Mouse (Mus musculus) stomach, embryonic 16.5 days (tissue): ENCODE data around the gene Chst1. TPM values are rescaled to one million over a fixed set of nuclear protein-coding genes. Genes with fewer than 3 reads are reported as not detected.

Source experiments
- ATAC-seq: fragments of 200-750 bp; cut with Nextera tagmentation; 2 replicates; pipeline ENCODE4 v1.8.0; 2017; ENCODE audit warnings: moderate number of reproducible peaks, moderate TSS enrichment; ENCODE audit not compliant: insufficient read depth, low FRiP score
- H3K27ac ChIP-seq: fragments of 300-500 bp; sonication (generic); 2 replicates; pipeline ENCODE4 v1.5.1; 2014; ENCODE audit warnings: low read length
- H3K27me3 ChIP-seq: fragments of 300-500 bp; sonication (generic); 2 replicates; pipeline ENCODE4 v1.6.1; 2014; ENCODE audit warnings: low read length, control low read depth, mixed read lengths; ENCODE audit not compliant: control insufficient read depth, insufficient read depth
- H3K36me3 ChIP-seq: fragments of 300-500 bp; sonication (generic); 2 replicates; pipeline ENCODE4 v1.6.1; 2014; ENCODE audit warnings: low read length; ENCODE audit not compliant: control insufficient read depth, insufficient read depth
- H3K4me1 ChIP-seq: fragments of 300-500 bp; sonication (generic); 2 replicates; pipeline ENCODE4 v1.6.1; 2014; ENCODE audit warnings: low read length, control low read depth, mixed read lengths; ENCODE audit not compliant: control insufficient read depth, insufficient read depth
- H3K4me2 ChIP-seq: fragments of 300-500 bp; sonication (generic); 2 replicates; pipeline ENCODE4 v1.6.1; 2014; ENCODE audit warnings: low read depth, low read length, mixed read lengths
- H3K4me3 ChIP-seq: fragments of 300-500 bp; sonication (generic); replicated peaks from 2 replicates; pipeline ENCODE4 v1.5.1; 2014; ENCODE audit warnings: mild to moderate bottlenecking, low read length
- H3K9ac ChIP-seq: fragments of 300-500 bp; sonication (generic); 2 replicates; pipeline ENCODE4 v1.6.1; 2014; ENCODE audit warnings: low read length
- H3K9me3 ChIP-seq: fragments of 300-500 bp; sonication (generic); replicated peaks from 2 replicates; pipeline ENCODE4 v1.6.1; 2016; ENCODE audit warnings: low read length, control low read depth; ENCODE audit not compliant: control insufficient read depth
- WGBS: fragments of 180-500 bp; shearing (Covaris S2); extraction: QIAGEN DNeasy Blood & Tissue Kit; methylation state at CpG from one replicate; pipeline ENCODE4 v1.1.7; 2014; 5-methylcytosine and 5-hydroxymethylcytosine counted together
- polyA plus RNA-seq: library from polyadenylated mRNA; unstranded; fragments of >200 nt; fragmentation: Nextera tagmentation; extraction: Ambion mirVana; gene quantifications from 2 replicates; pipeline ENCODE4 v1.2.1, GENCODE M21; 2015

Chst1 gene
- polyA plus RNA-seq, 1 experiment from 2014 or later, result 5.1 TPM

GRCm38 (mm10) chr2:92607153-92607552 lies 7.6 kb downstream of the Chst1 start:
- H3K9ac ChIP-seq, result no peak overlapping the region
- no peaks in the 10 kb centered on the region for H3K36me3 ChIP-seq
- H3K9me3 ChIP-seq, result no peaks in the 10 kb centered on the region
- no peak overlapping the region for H3K4me3 ChIP-seq
- 45% methylated on average over 6 of the region's 6 CpGs for WGBS
- ATAC-seq, result no peak
- 0 out of 2 replicates have a peak, but pooled peaks cover 6% of the 10 kb centered on the region for H3K4me1 ChIP-seq
- H3K27ac ChIP-seq, result no peak overlapping the region
- peaks cover 4% of the 10 kb centered on the region; the same call in 1 of the 2 replicates for H3K27me3 ChIP-seq
- no peak overlapping the region for H3K4me2 ChIP-seq

- Histone ChIP-seq H3K4me2 (no peak overlapping the region), H3K36me3 (no peaks in the 10 kb centered on the region), H3K4me3 (no peak overlapping the region), H3K27ac (no peak overlapping the region), H3K27me3 (peaks cover 4% of the 10 kb centered on the region; the same call in 1 of the 2 replicates), H3K9ac (no peak overlapping the region), H3K9me3 (no peaks in the 10 kb centered on the region), H3K4me1 (0 out of 2 replicates have a peak, but pooled peaks cover 6% of the 10 kb centered on the region)
- 56% methylated on average over 3 of the region's 3 CpGs for WGBS
- no peak; the same call in 1 of the 2 replicates for ATAC-seq
These were observed 8.1 kb downstream of the Chst1 start for GRCm38 (mm10) chr2:92607592-92607991.

GRCm38 (mm10) chr2:92608013-92608619 lies 8.6 kb downstream of the Chst1 start:
- WGBS, result 51% methylated on average over 12 of the region's 12 CpGs
- H3K36me3 ChIP-seq, result no peaks in the 10 kb centered on the region

DNA sequence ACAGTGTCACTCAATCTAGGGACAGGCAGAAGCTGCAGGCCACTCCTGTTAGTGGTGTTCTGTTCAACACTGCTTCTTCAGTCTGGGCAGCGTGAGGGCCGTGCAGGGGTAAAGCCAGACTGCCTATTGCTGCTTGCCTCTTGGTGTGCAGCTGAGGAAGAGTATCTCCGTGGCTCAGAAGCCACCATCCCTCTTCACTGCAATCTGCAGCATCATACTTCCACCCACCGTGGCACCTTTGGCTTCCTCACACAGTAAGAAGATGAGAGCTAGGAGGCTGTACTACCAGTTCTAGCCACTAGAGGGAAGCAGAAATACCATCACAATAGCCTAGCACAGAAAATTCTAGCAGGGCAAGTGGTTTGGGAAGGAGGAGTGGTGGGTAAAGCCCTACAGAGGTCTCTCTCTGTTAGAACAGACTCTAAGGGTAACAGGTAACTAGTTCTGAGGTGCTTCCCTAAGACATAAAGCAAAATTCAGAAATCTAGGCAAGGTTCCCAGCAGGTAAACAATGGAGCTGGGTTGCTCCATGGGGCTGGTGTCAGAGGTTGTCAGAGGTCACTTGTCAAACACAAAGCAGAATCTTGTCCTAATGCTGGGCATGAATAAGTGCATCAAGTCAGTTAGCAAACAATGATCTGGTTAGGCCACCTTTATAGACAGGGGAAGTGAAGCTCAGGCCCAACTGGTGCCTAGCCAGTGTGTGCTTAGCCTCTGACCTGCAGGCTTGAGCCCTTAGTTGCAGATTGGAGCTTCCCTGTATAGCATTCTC lies 9.5 kb downstream of the Chst1 start:
- Histone ChIP-seq H3K4me3 (no peak overlapping the region), H3K36me3 (no peaks in the 10 kb centered on the region), H3K4me2 (no peak overlapping the region), H3K9ac (no peak overlapping the region), H3K4me1 (0 out of 2 replicates have a peak, but pooled peaks cover 6% of the 10 kb centered on the region), H3K9me3 (no peaks in the 10 kb centered on the region), H3K27ac (no peak overlapping the region), H3K27me3 (no peaks in the 10 kb centered on the region)
- no peak for ATAC-seq
- WGBS, result 49% methylated on average over 4 of the region's 4 CpGs

More at GRCm38 (mm10) chr2:92608013-92608619, 8.6 kb downstream of the Chst1 start:
- 0 out of 2 replicates have a peak, but pooled peaks cover 6% of the 10 kb centered on the region for H3K4me1 ChIP-seq
- H3K4me3 ChIP-seq, result no peak overlapping the region
- H3K27me3 ChIP-seq, result no peaks in the 10 kb centered on the region
- no peak for ATAC-seq
- H3K9me3 ChIP-seq, result no peaks in the 10 kb centered on the region
- H3K4me2 ChIP-seq, result no peak overlapping the region
- H3K9ac ChIP-seq, result no peak overlapping the region
- H3K27ac ChIP-seq, result no peak overlapping the region

DNA sequence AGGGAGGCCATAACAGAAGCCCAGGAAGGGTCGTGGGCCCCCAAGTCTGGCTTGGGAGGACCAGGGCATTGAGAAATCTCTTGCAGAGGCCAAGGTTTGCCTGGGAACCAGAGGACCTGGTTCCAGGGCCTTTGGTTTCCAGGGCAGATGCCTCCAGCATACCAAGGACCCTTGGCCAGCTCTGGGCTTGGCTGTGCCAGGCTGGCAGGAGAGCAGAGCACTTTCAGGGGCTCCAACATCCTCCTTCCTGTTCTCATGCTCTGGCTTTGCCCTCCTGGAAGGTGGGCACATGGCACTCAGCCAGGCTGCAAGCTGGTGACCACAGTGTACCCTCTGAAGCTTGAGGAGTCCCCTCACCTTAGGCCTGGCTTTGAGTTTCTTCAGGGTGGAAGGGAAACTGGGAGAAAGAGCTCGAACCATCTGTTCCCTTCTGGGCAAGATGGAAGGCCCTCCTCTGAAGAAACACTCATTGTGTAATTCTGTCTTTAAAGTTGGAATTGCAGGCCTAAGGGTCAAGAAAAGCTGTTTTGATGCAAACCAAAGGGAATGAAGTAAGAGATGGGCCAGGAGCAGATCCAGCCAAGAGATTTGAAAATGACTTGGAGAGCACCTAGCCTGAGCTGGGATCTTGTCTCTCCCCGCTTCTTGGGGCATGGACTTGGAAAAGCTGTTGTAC lies 10.3 kb downstream of the Chst1 start:
- Histone ChIP-seq H3K4me2 (no peak overlapping the region), H3K27me3 (no peaks in the 10 kb centered on the region), H3K4me3 (no peak overlapping the region), H3K36me3 (no peaks in the 10 kb centered on the region), H3K9me3 (no peaks in the 10 kb centered on the region), H3K9ac (no peak overlapping the region), H3K27ac (no peak overlapping the region), H3K4me1 (0 out of 2 replicates have a peak, but pooled peaks cover 6% of the 10 kb centered on the region)
- ATAC-seq, result no peak
- WGBS, result 74% methylated on average over 3 of the region's 3 CpGs

DNA sequence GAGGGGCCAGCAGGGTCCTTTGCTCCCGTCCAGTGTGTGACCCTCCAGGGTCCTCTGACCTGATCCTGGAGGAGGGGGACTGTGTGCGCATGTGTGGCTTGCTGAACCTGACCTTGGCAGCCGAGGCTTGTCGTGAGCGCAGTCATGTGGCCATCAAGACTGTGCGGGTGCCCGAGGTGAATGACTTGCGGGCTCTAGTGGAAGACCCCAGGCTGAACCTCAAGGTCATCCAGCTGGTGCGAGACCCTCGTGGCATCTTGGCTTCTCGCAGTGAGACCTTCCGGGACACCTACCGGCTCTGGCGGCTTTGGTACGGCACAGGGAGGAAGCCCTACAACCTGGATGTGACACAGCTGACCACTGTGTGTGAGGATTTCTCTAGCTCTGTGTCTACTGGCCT lies 14.1 kb downstream of the Chst1 start:
- no peaks in the 10 kb centered on the region for H3K9me3 ChIP-seq
- no peak overlapping the region for H3K4me2 ChIP-seq
- WGBS, result 90% methylated on average over 15 of the region's 15 CpGs

GRCm38 (mm10) chr2:92614106-92614505 lies 14.6 kb downstream of the Chst1 start:
- ATAC-seq, result no peak
- no peak overlapping the region for H3K4me3 ChIP-seq
- H3K27me3 ChIP-seq, result no peaks in the 10 kb centered on the region
- WGBS, result 90% methylated on average over 14 of the region's 14 CpGs
- no peak overlapping the region for H3K9ac ChIP-seq
- no peaks in the 10 kb centered on the region for H3K9me3 ChIP-seq
- no peak overlapping the region for H3K4me2 ChIP-seq
- no peaks in the 10 kb centered on the region for H3K36me3 ChIP-seq
- H3K4me1 ChIP-seq, result no peaks in the 10 kb centered on the region
- H3K27ac ChIP-seq, result no peak overlapping the region

More for the DNA sequence above, 14.1 kb downstream of the Chst1 start:
- no peak overlapping the region for H3K4me3 ChIP-seq
- no peaks in the 10 kb centered on the region for H3K4me1 ChIP-seq
- H3K27me3 ChIP-seq, result no peaks in the 10 kb centered on the region
- no peak overlapping the region for H3K9ac ChIP-seq
- H3K36me3 ChIP-seq, result no peaks in the 10 kb centered on the region
- ATAC-seq, result no peak
- no peak overlapping the region for H3K27ac ChIP-seq

- H3K9ac ChIP-seq, result no peak overlapping the region
- no peak overlapping the region for H3K27ac ChIP-seq
- H3K27me3 ChIP-seq, result no peaks in the 10 kb centered on the region
- 70% methylated on average over 16 of the region's 16 CpGs for WGBS
- ATAC-seq, result no peak
- no peaks in the 10 kb centered on the region for H3K36me3 ChIP-seq
- no peak overlapping the region for H3K4me3 ChIP-seq
- H3K4me2 ChIP-seq, result no peak overlapping the region
- H3K4me1 ChIP-seq, result no peaks in the 10 kb centered on the region
- no peaks in the 10 kb centered on the region; the same call in 1 of the 2 replicates for H3K9me3 ChIP-seq
These were observed 17.7 kb downstream of the Chst1 start for GRCm38 (mm10) chr2:92617077-92617756.
